Mouse (Mus musculus): ENCODE results near the gene Ccdc8. TPM values are rescaled to one million over a fixed set of nuclear protein-coding genes. Genes with fewer than 3 reads are reported as not detected.

The Ccdc8 gene
- total and polyA plus RNA-seq, 3 experiments = 0.11 TPM; not detected in 2

DNA sequence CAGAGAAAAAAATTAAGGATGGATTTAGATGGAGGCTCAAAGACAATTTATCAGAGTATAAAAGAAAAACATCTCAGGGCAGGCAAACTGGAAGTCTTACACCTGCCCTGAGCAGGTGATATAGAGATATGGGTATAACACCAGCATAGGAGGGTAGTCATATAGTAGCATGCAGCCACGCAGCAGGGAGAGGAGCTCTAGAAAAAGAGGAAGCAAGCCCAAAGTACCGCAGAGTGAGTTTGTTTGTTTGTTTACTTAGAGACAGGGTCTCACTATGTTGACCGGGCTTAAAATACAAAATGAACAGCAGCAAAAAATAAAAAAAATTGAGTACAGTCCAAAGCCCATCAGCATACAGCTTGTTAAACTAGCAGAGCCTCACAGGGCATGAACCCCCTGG, 21.3 kb upstream of the Ccdc8 start:
- Histone ChIP-seq H3K4me1 (ENCODE audit: control insufficient read depth in 1 of 2, insufficient read depth in 2 of 2, low read length in 2 of 2) (no peaks in the 10 kb centered on the region), H3K4me3 (ENCODE audit: control insufficient read depth in 1 of 2, insufficient read depth in 1 of 2, low read depth in 2 of 2, low read length in 2 of 2) (no peak overlapping the region), H3K9ac (ENCODE audit: control insufficient read depth, low read depth, low read length, poor library complexity, severe bottlenecking) (no peak overlapping the region), H3K27me3 (ENCODE audit: control insufficient read depth in 1 of 2, insufficient read depth in 2 of 2, low read length in 2 of 2) (no peaks in the 10 kb centered on the region), H3K36me3 (ENCODE audit: control insufficient read depth in 1 of 2, insufficient read depth in 2 of 2, low read length in 2 of 2) (no peaks in the 10 kb centered on the region), H3K79me2 (ENCODE audit: control insufficient read depth, insufficient read depth, low read length, poor library complexity) (no peaks in the 10 kb centered on the region), H3K27ac (ENCODE audit: control insufficient read depth, low read depth, low read length) (no peak overlapping the region), H3K9me3 (replicated peaks; ENCODE audit: insufficient read depth, low read length) (no peaks in the 10 kb centered on the region)
- TF ChIP-seq HCFC1 (IDR thresholded peaks at IDR 0.05; ENCODE audit: low read depth, low read length) (no peak), CTCF (IDR thresholded peaks at IDR 0.05 in 2 of 3, conservative IDR thresholded peaks at IDR 0.05 in 1 of 3; ENCODE audit: control insufficient read depth in 1 of 3, insufficient read depth in 1 of 3, low read depth in 2 of 3, low read length in 3 of 3, poor library complexity in 1 of 3, severe bottlenecking in 1 of 3) (no peak), RCOR1 (IDR thresholded peaks at IDR 0.05; ENCODE audit: low read depth, low read length) (no peak), MAZ (IDR thresholded peaks at IDR 0.05; ENCODE audit: low read depth, low read length) (no peak), GATA1 (IDR thresholded peaks at IDR 0.05; ENCODE audit: low read depth, low read length) (no peak), POLR2A (IDR thresholded peaks at IDR 0.05; ENCODE audit: control insufficient read depth in 1 of 2, insufficient read depth in 1 of 2, low read depth in 1 of 2, low read length in 2 of 2, poor library complexity in 1 of 2) (no peak), MYB (IDR thresholded peaks at IDR 0.05; ENCODE audit: low read depth, low read length) (no peak), UBTF (IDR thresholded peaks at IDR 0.05; ENCODE audit: borderline replicate concordance, insufficient read depth, low read depth, low read length) (no peak), ZMIZ1 (IDR thresholded peaks at IDR 0.05; ENCODE audit: low read depth, low read length) (no peak), KAT2A (conservative IDR thresholded peaks at IDR 0.05; ENCODE audit: low read depth, low read length) (no peak), USF1 (IDR thresholded peaks at IDR 0.05; ENCODE audit: low read depth, low read length) (no peak), MAFK (IDR thresholded peaks at IDR 0.05; ENCODE audit: borderline replicate concordance, low read depth, low read length) (no peak), SMC3 (IDR thresholded peaks at IDR 0.05; ENCODE audit: low read depth, low read length) (no peak)
- peak; percentile 28 for DNase-seq (ENCODE audit: low read depth, low spot score)

DNA sequence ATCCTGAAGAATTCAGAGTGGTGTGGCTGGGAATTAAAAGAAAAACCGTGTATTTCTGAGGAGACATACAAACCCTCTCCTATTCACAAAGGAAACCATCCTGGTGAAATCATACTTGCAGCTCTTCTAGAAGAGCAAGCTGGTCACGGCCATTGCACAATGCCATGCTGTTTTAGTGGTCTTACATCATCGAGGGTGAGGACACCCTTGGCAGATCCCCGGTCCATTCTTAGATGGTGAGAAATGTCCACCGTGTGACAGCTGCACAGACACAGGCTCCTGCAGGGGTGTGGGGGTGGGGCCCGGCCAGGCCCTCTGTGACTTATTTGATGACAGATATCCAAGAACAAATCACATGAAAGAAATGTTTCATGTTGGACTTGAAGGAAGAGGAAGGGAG, 18.5 kb upstream of the Ccdc8 start:
- H3K36me3 ChIP-seq (ENCODE audit: control insufficient read depth in 1 of 2, insufficient read depth in 2 of 2, low read length in 2 of 2) = no peaks in the 10 kb centered on the region
- H3K79me2 ChIP-seq (ENCODE audit: control insufficient read depth, insufficient read depth, low read length, poor library complexity) = no peaks in the 10 kb centered on the region
- no peak overlapping the region for H3K4me3 ChIP-seq (ENCODE audit: control insufficient read depth in 1 of 2, insufficient read depth in 1 of 2, low read depth in 2 of 2, low read length in 2 of 2)
- H3K9ac ChIP-seq (ENCODE audit: control insufficient read depth, low read depth, low read length, poor library complexity, severe bottlenecking) = no peak overlapping the region
- H3K9me3 ChIP-seq (replicated peaks; ENCODE audit: insufficient read depth, low read length) = no peaks in the 10 kb centered on the region
- no peaks in the 10 kb centered on the region for H3K27me3 ChIP-seq (ENCODE audit: control insufficient read depth in 1 of 2, insufficient read depth in 2 of 2, low read length in 2 of 2)
- no peak overlapping the region for H3K27ac ChIP-seq (ENCODE audit: control insufficient read depth, low read depth, low read length)
- TF ChIP-seq UBTF (IDR thresholded peaks at IDR 0.05; ENCODE audit: borderline replicate concordance, insufficient read depth, low read depth, low read length) (no peak), MYC (IDR thresholded peaks at IDR 0.05; ENCODE audit: low read depth, low read length) (no peak), CHD1 (IDR thresholded peaks at IDR 0.05; ENCODE audit: low read depth, low read length) (no peak), USF2 (IDR thresholded peaks at IDR 0.05; ENCODE audit: borderline replicate concordance in 1 of 2, insufficient read depth in 1 of 2, low read depth in 1 of 2, low read length in 2 of 2) (no peak), CHD2 (IDR thresholded peaks at IDR 0.05; ENCODE audit: low read length) (no peak), KAT2A (conservative IDR thresholded peaks at IDR 0.05; ENCODE audit: low read depth, low read length) (no peak), RCOR1 (IDR thresholded peaks at IDR 0.05; ENCODE audit: low read depth, low read length) (no peak), MXI1 (IDR thresholded peaks at IDR 0.05; ENCODE audit: low read depth, low read length) (no peak), NRF1 (IDR thresholded peaks at IDR 0.05; ENCODE audit: insufficient read depth, low read depth, low read length, poor library complexity, severe bottlenecking) (no peak), BHLHE40 (IDR thresholded peaks at IDR 0.05; ENCODE audit: borderline replicate concordance, low read depth, low read length) (no peak), POLR2AphosphoS2 (IDR thresholded peaks at IDR 0.05; ENCODE audit: low read length) (no peak), SIN3A (IDR thresholded peaks at IDR 0.05; ENCODE audit: low read length) (no peak), HCFC1 (IDR thresholded peaks at IDR 0.05; ENCODE audit: low read depth, low read length) (no peak), MYB (IDR thresholded peaks at IDR 0.05; ENCODE audit: low read depth, low read length) (no peak), EP300 (IDR thresholded peaks at IDR 0.05; ENCODE audit: low read depth in 1 of 2, low read length in 2 of 2) (no peak), TBP (IDR thresholded peaks at IDR 0.05; ENCODE audit: low read depth, low read length) (no peak), ETS1 (IDR thresholded peaks at IDR 0.05; ENCODE audit: low read depth, low read length) (no peak), ZMIZ1 (IDR thresholded peaks at IDR 0.05; ENCODE audit: low read depth, low read length) (no peak)
- DNase-seq (ENCODE audit: low read depth, low spot score) = no peak
- H3K4me1 ChIP-seq (ENCODE audit: control insufficient read depth in 1 of 2, insufficient read depth in 2 of 2, low read length in 2 of 2) = no peaks in the 10 kb centered on the region
